ENCODE assay signal across 21 mouse cellular contexts in the genomic region with DNA sequence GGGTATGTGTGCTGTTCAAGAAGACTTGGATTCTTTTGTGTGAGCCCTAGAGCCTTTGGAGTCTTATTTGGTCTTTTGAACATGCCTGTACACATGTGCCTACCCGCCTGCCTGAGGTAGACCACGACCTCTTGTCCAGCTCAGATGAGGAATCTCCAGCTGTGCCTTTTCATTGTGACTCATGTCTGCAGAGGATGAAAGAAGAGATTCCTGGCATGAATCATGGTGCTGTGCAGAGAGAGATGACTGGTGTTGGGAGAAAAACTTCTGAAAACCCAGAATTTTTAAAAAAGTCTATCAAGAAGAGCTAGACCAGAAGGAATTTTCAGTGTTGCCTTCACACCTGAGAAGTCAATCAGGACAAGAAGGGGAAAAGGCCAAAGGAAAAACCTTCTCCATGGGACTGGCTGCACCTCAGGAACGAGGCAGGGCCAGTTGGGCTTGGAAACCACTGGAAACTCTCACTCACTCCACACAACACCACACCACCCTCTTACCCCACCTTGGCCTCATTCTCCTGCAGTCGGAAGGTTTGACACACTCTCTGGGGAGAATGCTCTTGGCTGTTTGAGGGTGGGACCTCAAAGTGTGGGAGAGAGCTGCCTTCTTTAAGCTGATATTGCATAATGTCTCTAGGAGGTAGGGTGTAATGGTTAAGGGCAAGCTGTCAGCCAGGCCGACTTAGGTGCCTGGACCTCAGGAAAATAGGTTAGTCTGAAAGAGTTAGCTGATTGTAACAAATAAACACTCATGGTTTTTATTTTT. TPM values are rescaled to one million over a fixed set of nuclear protein-coding genes. Genes with fewer than 3 reads are reported as not detected.
DNase-seq lines count a peak whose midpoint lies in the region; TF ChIP-seq lines count a peak whose summit lies in the region.
"Had no signal": no experiment of that assay in that cellular context is flagged by ENCODE, and none has a peak within 500 bp of the region (broad histone marks: within the 10 kb centered on the region; RNA-seq: fewer than 3 reads in every experiment).

No protein-coding gene starts in this region.

- TF ChIP-seq EP300 in CH12.LX (IDR thresholded peaks at IDR 0.05; ENCODE audit: low read length): peak; percentile 21; the same call in 1 of the 2 replicates

- H3K79me2 ChIP-seq in CH12.LX (replicated peaks; ENCODE audit: control insufficient read depth, extremely low read depth, insufficient read depth, poor library complexity, severe bottlenecking): no peaks in the 10 kb centered on the region; the same call in 1 of the 2 replicates

- H3K4me2 ChIP-seq in CH12.LX (ENCODE audit: insufficient read depth, low read depth, poor library complexity, severe bottlenecking): no peak overlapping the region
- H3K4me2 ChIP-seq: heart, embryonic 11.5 days had no signal

- dilution Hi-C loops in CH12.LX (cut with MboI; ENCODE audit: extremely low pct_ligation_motif_present, extremely low pct_unique_long_range_greater_than_20kb, low sequenced_read_pairs): no loop called here

- no peak for TF ChIP-seq RAD21 in CH12.LX (IDR thresholded peaks at IDR 0.05; ENCODE audit: low read depth, low read length)

- peak; percentile 30 for DNase-seq in adrenal gland, postnatal 14 days
- no peak for DNase-seq in adrenal gland, postnatal 10 days
- DNase-seq in left cerebral cortex, adult 2 months (ENCODE audit: extremely low spot score in 1 of 2, low spot score in 2 of 2): no peak
- DNase-seq in left cerebral cortex, adult 11 months (ENCODE audit: low spot score): no peak
- DNase-seq in CH12.LX (ENCODE audit: extremely low read depth): no peak
- peak; percentile 72 for DNase-seq in fibroblast of lung, adult 2 months (ENCODE audit: low read depth)
- DNase-seq in B cell, adult 2 months: no peak
- no peak for DNase-seq in kidney, postnatal 10 days
- DNase-seq: cerebellum, postnatal 25 days; kidney, adult 11 months; liver; liver, postnatal 0 days; right cerebral cortex, postnatal 25 days; thymus, postnatal 14 days had no signal

- peaks cover 0 to 5% of the 10 kb centered on the region in 2 experiments for H3K36me3 ChIP-seq in CH12.LX (replicated peaks in 1 of 2; ENCODE audit: control insufficient read depth in 1 of 2, insufficient read depth in 1 of 2, low read length in 1 of 2)
- H3K36me3 ChIP-seq: G1E had no signal

- H3K4me3 ChIP-seq in left cerebral cortex, adult 2 months: no peak overlapping the region
- no peak overlapping the region for H3K4me3 ChIP-seq in CH12.LX (replicated peaks in 1 of 3; ENCODE audit: low read depth in 2 of 3, low read length in 2 of 3, poor library complexity in 1 of 3)

- no peaks in the 10 kb centered on the region for H3K27me3 ChIP-seq in CH12.LX (replicated peaks)

- H3K9me3 ChIP-seq in CH12.LX (replicated peaks; ENCODE audit: low read length): no peaks in the 10 kb centered on the region
- H3K9me3 ChIP-seq: G1E had no signal

- H3K9ac ChIP-seq in CH12.LX (ENCODE audit: insufficient read depth, low read depth): no peak overlapping the region
- H3K9ac ChIP-seq: liver, postnatal 0 days had no signal

- peaks cover 11 to 40% of the 10 kb centered on the region in 2 experiments for H3K4me1 ChIP-seq in CH12.LX (ENCODE audit: control insufficient read depth in 1 of 2, insufficient read depth in 2 of 2)

- TF ChIP-seq POLR2A in CH12.LX (IDR thresholded peaks at IDR 0.05; ENCODE audit: low read depth, low read length): no peak

- intact Hi-C loops in left cerebral cortex, adult 2 months (cut with DNase I): no loop called here

- peak overlapping the region; percentile 54; the same call in 1 of the 2 replicates for H3K27ac ChIP-seq in left cerebral cortex, adult 2 months
- no peak overlapping the region for H3K27ac ChIP-seq in CH12.LX (ENCODE audit: insufficient read depth, low read depth)
- H3K27ac ChIP-seq: hindbrain, postnatal 0 days; kidney, postnatal 0 days had no signal

- TF ChIP-seq CTCF in left cerebral cortex, adult 2 months (IDR thresholded peaks at IDR 0.05): no peak
- no peak for TF ChIP-seq CTCF in CH12.LX (conservative IDR thresholded peaks at IDR 0.05 in 1 of 2, IDR thresholded peaks at IDR 0.05 in 1 of 2; ENCODE audit: low read depth in 2 of 2, low read length in 2 of 2)

- in situ Hi-C loops in CH12.LX (cut with MboI; ENCODE audit: low pct_ligation_motif_present, low pct_unique_long_range_greater_than_20kb, low sequenced_read_pairs): no loop called here

TF ChIP-seq in CH12.LX, 34 proteins besides CTCF, POLR2A, EP300 and RAD21:
- TF ChIP-seq ETS1 (conservative IDR thresholded peaks at IDR 0.05; ENCODE audit: low read depth, low read length) (peak; percentile 39; the same call in 1 of the 2 replicates), TBP (conservative IDR thresholded peaks at IDR 0.05; ENCODE audit: low read depth, low read length) (no peak), BHLHE40 (IDR thresholded peaks at IDR 0.05; ENCODE audit: low read depth, low read length) (peak; percentile 14; the same call in 1 of the 2 replicates), IRF4 (IDR thresholded peaks at IDR 0.05; ENCODE audit: low read depth, low read length) (0 out of 2 replicates have a peak, but pooled peaks have one; percentile 10), MEF2A (IDR thresholded peaks at IDR 0.05; ENCODE audit: borderline replicate concordance, low read depth, low read length) (no peak)

RNA-seq across cellular contexts. Expression of a gene that starts 21.6 kb away (rescaled TPM):
- total RNA-seq in adrenal gland, postnatal 14 days (2021): 83.0 and 102 TPM in 2 replicates
- 10 to 100 TPM; 89.2 to 94.4 TPM for total RNA-seq in adrenal gland, postnatal 10 days (2021)
- total RNA-seq in left cerebral cortex, adult 2 months (2021): 10 to 100 TPM; 61.0 to 61.6 TPM
- total RNA-seq in CH12.LX (2012; rRNA removed) (20.9 and 23.4 TPM in 2 replicates), CH12.LX (2014; rRNA removed) (28.2 and 31.4 TPM in 2 replicates)
- 28.2 and 33.1 TPM in 2 replicates for polyA plus RNA-seq in CH12.LX (2012; ENCODE audit: insufficient read length, low read depth)

RNA-seq across cellular contexts. Expression of a gene that starts 44.3 kb away (rescaled TPM):
- total RNA-seq in adrenal gland, postnatal 14 days (2021): not detected in 2 replicates
- total RNA-seq in adrenal gland, postnatal 10 days (2021): not detected
- not detected for total RNA-seq in left cerebral cortex, adult 2 months (2021)
- not detected in 2 replicates for total RNA-seq in CH12.LX (2012; rRNA removed)
- not detected in 2 replicates for total RNA-seq in CH12.LX (2014; rRNA removed)
- polyA plus RNA-seq in CH12.LX (2012; ENCODE audit: insufficient read length, low read depth): not detected in 2 replicates
- total RNA-seq: gastrocnemius, postnatal 36 days; hematopoietic stem cell, adult 5-6 weeks; hindbrain, postnatal 0 days had no signal
- polyA plus RNA-seq: embryonic facial prominence, embryonic 11.5 days; G1E; hindbrain, postnatal 0 days had no signal

Comparison
In these comparisons a context has a peak if more than half of its experiments do, and no peak if none do; other contexts are left out.
1. DNase-seq: peak in adrenal gland, postnatal 14 days (single experiment) and fibroblast of lung, adult 2 months (single experiment); none in adrenal gland, postnatal 10 days (single experiment), left cerebral cortex, adult 2 months (0 of 2), left cerebral cortex, adult 11 months (single experiment), CH12.LX (single experiment), B cell, adult 2 months (0 of 2) and kidney, postnatal 10 days (single experiment).